Mouse (Mus musculus): Measurements from ENCODE around the gene Dock1. TPM values are rescaled to one million over a fixed set of nuclear protein-coding genes. Genes with fewer than 3 reads are reported as not detected.

The Dock1 gene
- 10 to 100 TPM; 20.3 to 23.0 TPM for total RNA-seq (2021)

DNA sequence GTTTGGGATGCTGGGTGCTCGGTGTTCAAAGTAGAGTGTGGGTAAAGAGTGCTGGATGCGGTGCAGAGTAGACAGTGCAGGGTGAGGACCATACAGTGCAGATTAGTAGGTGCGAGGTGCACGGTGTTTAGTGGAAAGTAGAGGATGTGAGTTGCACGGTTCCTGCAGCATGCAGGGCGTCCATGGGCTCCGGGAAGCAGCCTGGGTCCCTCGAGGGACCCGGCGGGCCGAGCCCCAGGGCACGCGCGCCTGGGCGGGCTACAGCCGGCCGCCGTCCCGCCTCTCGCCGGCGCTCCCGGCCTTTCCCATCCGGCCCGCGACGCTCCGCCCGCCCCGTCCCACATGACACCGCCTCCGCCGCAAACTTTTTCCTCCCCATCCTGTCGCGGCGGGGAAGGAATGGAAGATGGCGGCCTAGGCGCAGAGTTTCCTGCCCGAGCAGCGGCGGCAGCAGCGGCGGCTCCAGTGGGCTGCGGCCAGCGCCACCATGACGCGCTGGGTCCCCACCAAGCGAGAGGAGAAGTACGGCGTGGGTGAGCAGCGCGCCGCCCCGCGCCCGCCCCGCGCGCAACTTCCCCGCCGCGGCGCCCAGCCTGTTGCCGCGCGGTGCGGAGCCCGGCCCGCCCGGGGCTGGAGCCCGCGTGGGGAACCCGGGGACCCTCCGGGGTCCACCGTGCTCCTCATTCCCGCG lies at the start of gene Dock1:
Gene Dock1 (plus strand): TSS at position 343 of the 691 bp plus-strand sequence.
- intact Hi-C loops (cut with DNase I): loop anchor here (5.0 kb wide), 1 partner anchor 87 kb away; no protein-coding TSS in a partner anchor
- DNase-seq (ENCODE audit: low spot score in 2 of 2): peak; percentile 39 to 49

DNA sequence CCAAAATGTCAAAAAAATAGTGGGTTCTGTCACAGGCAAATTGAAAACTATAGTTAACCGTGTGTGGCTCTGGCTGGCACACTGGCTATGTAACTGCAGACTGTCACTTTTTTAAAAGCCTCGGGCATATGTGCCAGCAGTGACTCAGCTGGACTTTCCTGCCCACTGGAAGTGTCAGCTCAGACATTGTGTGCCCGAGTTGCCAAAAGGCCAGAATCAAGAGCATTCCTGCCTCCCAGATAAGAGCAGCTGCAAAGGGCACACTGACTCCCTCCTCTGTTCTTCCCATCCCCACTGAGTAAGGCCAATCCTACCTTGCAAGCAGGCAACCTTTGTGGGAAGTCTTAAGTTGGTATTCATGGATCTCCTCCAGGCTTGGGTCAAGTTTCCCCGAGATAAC lies 42.5 kb upstream of the Dock1 start:
- intact Hi-C loops (cut with DNase I): no loop called here

DNA sequence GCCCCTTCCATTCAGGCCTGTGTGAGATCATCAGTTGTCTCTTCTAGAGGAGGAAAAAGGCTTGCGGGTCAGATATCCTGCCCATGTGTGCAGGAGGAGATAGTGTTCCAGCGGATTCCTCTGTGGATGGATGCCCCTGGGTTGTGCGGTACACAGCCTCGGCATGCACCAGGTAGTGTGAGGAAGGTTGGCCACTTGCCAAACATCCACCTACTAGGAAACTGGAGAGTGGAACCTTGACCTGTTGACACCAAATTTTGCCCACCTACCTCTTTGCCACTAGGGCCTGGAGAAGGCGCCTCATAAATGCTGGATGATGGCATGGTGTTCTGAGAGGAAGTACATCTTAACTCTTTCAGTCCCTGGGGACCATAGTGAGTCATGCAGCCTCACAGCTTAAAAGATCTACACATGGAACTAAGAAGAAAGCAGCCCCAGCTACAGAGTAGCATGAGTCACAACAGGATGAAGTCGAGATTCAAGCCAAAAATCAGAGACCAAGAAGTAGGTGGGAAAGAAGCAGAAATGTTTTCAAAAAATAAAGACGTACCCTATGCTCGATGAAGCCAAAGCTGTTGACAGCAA lies 20.1 kb upstream of the Dock1 start:
- intact Hi-C loops (cut with DNase I): no loop called here
- peak in 1 of 2 experiments; percentile 78 for DNase-seq (ENCODE audit: low spot score in 2 of 2)

More for the DNA sequence above, 42.5 kb upstream of the Dock1 start:
- no peak for DNase-seq (ENCODE audit: low spot score in 2 of 2)

DNA sequence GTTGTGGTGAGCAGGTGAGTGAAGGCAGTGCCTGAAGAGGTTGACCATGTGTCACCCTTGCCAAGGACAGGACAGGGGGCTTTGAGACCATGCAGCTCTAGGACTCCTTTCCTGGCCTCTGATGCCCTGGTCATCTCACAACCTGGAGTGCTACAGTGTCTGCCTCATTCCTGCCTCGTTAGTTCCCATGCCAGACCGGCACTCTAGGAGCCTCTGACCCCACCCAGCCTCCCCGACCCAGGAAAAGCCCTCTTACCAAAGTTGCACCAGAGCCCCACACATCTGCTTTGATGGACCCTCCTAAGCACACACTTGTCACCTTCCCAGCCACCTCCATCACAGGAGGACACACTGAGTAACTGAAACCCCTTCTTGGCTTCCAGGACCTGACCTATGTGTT lies 19.4 kb upstream of the Dock1 start:
- intact Hi-C loops (cut with DNase I): no loop called here
- DNase-seq (ENCODE audit: low spot score in 2 of 2): no peak

DNA sequence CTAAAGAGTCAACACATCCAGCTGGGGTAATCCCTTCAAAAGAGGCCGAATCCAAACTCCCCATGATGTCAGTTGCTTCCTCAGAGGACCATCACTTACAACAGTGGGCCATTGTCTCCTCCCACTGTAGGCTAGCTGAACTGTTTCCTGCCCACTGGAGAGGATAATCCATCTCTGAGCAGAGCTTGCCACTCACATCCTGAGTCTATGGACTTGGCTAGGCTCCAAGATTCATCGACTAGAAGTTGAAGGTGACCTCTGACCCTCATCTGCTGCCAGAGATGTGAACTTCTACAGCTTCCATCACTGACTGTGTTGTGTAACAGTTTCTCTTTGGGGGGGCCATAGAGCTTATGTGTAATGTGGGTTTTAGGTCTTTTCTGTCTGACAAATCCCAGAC lies 7.2 kb upstream of the Dock1 start:
- intact Hi-C loops (cut with DNase I): no loop called here

DNA sequence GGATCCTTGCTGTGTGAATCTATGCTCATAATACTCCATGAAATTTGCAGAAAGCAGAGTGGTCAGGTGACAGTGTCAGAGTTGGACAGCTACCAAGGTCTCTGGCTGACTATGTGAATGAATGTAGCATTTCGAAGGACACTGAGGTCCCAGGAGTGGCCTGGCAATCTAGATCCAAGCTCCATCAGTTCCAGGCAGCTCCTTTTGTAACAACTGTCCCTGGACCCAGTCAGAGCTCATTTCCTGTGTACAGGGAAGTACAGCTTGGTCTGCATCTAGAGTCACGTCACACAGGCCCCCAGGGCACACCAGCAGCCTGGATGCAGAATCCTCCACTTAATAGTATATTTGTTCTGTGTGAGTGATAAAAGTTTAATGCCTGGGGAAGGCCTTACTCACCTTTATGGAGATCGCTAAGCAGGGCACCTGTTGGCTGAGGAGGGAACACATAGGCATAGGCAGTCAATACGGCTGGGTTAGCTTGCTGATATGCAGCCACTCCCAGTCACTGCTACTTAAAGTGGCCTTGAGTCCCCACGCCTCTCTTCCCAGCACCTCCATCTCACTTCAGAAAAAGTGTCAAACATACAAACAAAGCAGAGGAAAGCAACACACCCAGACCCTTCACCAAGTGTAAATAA lies 4.7 kb upstream of the Dock1 start:
- intact Hi-C loops (cut with DNase I): no loop called here
- DNase-seq (ENCODE audit: low spot score in 2 of 2): no peak

More for the DNA sequence above, 7.2 kb upstream of the Dock1 start:
- DNase-seq (ENCODE audit: low spot score in 2 of 2): no peak

DNA sequence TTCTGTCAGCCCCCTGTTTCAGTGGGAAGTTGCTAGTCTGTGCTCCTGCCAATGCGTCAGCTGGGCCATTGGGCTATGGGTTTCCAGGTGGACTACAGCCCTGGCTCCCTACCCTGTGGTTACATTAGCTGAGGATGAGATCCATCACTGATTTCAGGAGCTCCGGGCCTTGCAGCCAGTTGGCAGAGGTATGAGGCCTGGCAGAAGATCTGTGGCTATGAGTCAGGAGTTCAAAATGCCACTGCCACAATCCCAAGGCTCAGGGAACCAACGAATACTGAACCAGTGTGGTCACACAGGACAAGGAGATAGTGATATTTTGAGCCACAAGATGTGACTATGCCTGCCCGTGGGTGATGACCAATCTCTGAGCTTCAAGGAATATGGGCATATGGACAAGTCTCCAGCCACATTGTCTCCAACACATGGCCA lies 3.2 kb upstream of the Dock1 start:
- intact Hi-C loops (cut with DNase I): no loop called here
- DNase-seq (ENCODE audit: low spot score in 2 of 2): no peak

DNA sequence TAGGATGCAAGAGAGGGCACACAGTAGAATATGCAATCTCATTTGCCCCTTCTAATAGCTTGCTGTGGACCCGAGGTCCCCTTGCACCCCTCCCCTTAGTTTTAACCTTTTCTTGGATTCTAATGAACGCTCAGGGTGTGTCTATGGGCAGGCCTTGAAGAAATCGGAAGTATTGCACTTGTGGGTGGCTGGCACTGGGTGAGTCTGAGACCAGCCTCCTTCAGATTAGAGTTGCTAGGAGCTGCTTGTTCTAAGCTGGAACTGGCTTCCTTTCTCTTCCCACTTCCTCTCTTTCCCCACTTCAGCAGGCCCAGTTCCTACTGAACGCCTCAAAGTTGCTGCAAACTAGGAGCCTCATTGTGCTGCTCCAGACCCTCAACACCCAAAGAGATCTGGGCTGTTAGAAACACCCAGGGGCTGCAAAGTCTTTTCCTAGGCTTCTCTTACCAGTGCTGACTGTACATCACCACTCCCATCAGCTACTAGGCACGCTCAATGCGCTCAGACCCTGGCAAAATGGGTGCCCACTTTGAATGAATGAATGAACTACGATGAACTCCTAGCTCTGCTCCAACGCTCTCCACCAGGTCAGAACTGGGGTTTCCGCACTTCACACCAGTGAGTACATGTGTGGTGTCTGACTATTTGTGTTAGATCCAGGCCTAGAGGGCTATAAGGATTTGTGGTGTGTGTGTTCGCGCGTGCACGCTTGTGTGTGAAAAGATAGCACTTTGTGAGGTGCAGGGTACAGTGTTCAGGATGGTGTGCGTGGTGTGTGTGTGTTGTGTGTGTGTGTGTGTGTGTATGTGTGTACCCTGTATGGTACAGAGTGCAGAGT lies 761 bp upstream of the Dock1 start:
- DNase-seq (ENCODE audit: low spot score in 2 of 2): peak in 1 of 2 experiments; percentile 25
- intact Hi-C loops (cut with DNase I): loop anchor here (5.0 kb wide), 1 partner anchor 88 kb away; no protein-coding TSS in a partner anchor

DNA sequence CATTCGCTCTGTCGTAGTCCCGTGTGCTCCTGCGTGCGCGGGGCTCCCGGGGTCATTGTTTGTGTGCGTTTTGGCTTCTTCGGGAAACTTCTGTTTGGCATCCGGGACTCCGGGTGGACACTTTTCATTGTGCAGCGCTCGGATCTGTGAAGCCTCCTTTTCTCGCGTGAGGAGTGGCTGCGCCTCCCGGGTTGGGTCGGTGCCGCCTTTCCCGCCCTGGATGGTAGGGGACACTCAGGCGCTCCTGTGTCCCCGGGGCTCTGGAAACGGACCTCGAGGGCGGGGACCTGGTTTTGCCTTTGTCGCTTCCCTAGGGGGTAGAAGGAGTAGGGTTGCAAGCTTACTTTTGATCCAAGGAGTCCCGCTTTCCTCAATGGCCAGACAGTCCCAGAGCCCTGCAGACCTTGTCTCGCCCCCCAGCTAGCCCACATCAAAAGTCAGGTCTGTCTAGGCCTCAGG lies 578 bp downstream of the Dock1 start:
- DNase-seq (ENCODE audit: low spot score in 2 of 2): no peak
- intact Hi-C loops (cut with DNase I): loop anchor here (5.0 kb wide), 1 partner anchor 86 kb away; no protein-coding TSS in a partner anchor

DNA sequence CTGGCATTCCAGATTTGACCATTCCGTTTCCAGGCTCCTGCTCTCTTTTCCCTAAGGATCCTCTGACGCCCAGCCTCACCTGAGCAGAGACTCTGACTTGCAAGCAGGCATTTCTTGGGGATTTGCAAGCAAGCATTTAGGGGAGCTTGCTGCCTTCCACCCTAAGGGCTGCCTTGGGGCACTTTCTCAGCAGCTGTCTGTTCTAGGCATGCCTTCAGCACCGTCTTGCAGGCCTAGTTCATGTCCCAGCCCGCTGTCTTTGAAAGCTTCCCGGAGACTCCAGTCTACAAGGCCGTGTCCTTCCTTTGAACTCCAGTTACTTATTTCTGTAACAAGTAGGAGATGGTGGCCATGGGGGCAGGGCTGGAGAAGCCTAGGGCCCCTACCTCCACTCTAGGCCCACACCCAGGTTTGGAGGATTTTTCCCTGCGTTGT lies 1.0 kb downstream of the Dock1 start:
- no peak for DNase-seq (ENCODE audit: low spot score in 2 of 2)
- intact Hi-C loops (cut with DNase I): loop anchor here (5.0 kb wide), 1 partner anchor 86 kb away; no protein-coding TSS in a partner anchor

DNA sequence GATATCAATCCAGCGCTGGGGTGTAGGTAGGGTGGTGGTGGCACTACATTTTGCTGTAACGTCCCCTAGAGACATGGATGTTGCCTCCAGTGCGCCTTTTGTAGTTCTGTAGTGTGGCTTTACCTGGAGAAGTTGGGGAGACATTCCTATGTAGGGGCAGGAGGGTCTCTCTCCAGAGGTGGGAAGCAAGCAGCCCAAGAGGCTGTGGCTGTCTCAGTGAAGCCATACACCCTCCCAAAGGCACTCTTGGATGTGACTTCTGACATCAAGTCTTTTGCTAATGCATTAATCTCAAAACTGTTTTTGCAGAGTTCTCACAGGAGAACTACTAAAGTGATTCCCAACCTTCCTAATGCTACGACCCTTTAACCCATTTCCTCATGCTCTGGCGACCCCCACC lies 2.7 kb downstream of the Dock1 start:
- intact Hi-C loops (cut with DNase I): loop anchor here (5.0 kb wide), 1 partner anchor 84 kb away; no protein-coding TSS in a partner anchor
- no peak for DNase-seq (ENCODE audit: low spot score in 2 of 2)

DNA sequence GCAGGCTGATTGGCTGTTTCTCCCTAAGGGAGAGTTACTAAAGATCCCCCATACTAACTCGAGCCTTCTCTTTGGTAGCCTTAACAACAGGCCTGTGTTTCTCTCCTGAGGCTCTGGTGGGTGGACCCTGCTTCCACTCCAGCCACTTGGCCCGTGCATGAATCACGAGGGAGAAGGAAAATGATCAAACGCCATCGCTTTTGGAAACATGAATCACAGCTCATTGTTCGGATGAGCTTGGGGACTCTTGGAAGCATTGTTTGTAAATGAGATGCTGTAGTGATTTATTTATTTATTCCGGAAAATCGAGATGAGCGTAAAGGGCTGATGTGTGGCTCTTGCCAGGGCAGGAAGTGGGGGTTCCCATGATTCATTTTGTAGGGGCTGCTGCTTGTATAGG lies 3.5 kb downstream of the Dock1 start:
- peak in 1 of 2 experiments; percentile 16 for DNase-seq (ENCODE audit: low spot score in 2 of 2)
- intact Hi-C loops (cut with DNase I): loop anchor here (5.0 kb wide), 1 partner anchor 83 kb away; no protein-coding TSS in a partner anchor

DNA sequence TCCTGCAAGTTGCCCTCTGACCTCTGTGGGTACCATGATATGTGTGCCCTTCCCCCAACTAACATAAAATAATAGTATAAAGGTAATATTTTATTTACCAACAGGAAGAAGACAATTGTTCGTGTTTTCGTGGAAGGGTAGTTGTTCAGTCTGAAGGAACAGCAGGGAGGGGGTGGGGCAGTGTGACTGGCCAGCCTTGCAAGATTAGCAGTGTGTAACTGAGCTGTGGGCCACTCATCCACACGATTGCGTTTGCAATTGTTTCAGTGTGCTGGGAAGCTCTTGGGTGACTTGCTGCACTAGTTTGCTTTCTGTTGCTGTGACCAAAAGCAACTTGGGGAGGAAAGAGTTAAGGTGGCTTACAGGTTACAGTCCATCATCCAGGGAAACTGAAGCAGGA lies 7.4 kb downstream of the Dock1 start:
- no peak for DNase-seq (ENCODE audit: low spot score in 2 of 2)
- intact Hi-C loops (cut with DNase I): no loop called here

DNA sequence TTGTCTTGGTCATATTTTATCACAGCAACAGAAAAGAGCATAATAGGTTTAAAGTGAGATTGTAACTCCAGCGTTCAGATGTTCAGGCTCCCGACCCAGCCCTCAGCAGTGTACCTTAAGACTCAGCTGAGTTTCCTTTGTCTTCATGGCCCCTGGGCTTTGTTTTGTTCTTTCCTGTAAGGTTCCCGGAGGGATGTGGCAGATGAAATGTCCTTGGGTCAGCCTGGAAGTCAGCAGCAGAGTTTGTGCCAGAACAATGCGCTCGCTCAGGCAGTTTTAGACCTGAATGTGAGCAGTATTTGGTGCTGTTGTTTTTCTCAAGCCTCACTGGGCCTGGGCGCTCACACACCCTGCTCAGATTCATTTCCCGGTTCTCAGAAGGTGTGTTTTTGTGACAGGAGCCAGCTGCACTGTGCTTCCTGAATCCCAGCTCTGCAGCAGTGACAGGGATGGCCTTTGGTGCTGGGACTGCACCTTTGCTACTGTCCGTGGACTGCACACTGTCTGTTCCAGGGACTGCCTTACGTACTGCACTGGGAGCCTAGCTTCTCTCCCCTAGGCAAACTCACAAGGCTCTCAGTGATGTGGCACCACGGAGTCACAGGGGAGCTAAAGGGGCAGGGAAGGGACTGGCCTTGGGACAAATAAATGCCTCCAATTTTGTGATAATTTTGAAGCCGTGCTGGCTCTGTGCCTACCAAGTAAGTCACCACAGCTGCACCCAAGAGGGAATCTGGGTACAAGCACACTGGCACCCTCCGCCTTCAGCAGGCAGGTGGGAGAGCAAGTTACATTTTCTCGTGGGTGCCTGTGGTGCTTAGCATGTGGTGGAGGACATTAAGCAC lies 9.1 kb downstream of the Dock1 start:
- no peak for DNase-seq (ENCODE audit: low spot score in 2 of 2)
- intact Hi-C loops (cut with DNase I): no loop called here

DNA sequence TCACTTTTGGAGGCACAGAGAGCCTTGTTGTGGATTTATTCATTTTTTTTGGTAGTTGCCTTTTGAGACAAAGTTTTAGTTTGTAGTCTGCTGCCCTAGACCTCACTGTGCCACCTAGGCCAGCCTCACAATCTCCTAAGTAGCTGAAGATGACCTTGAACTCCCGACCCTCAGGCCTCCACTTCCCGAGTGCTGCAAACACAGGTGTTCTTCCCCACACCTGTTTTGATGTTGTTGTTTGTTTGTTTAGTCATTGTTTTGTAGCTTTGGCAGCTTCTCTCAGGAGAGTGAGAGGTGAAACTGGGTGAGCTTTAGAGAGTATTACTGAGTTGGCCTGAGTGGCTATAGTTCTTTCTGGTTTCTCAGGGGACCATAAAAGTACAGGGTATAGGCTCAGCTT lies 9.7 kb downstream of the Dock1 start:
- intact Hi-C loops (cut with DNase I): no loop called here
- no peak for DNase-seq (ENCODE audit: low spot score in 2 of 2)

DNA sequence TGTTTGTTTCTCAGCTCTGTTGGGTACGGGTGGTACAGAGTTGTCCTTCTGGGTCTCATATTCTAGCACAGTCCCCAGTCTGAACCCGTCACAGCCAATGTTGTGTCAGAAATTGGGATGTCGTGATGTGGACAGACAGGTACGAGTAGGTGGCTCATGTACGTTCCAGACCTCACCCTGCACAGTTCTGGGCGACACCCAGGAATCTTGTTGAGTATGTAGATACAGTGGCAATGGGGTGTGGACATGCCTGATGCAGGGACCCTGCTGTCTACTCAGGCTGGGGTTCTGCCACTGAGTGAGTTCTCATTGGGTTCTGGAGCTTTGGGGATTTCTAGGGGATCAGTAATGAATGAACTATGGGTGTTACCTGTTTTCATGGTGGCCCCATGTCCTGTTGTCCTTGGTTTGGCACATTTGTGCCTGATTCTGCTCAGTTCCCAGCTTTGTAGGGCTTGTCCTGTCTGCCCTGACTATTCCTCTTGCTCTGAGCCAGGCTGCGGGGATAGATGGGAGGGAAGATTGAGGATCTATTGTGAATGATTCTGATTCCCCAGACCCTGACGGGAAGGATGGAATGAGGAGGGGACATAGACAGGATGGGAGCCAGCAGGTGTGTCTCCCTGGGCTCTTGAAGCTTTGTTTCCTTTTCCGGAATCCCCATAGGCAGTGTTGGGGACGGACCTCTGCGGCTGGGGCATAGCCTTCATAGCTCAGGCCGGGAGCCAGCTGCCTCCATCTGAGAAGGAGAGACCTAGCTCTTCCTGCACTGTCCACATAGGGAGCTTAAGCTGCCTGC lies 11.5 kb downstream of the Dock1 start:
- intact Hi-C loops (cut with DNase I): no loop called here
- DNase-seq (ENCODE audit: low spot score in 2 of 2): no peak

DNA sequence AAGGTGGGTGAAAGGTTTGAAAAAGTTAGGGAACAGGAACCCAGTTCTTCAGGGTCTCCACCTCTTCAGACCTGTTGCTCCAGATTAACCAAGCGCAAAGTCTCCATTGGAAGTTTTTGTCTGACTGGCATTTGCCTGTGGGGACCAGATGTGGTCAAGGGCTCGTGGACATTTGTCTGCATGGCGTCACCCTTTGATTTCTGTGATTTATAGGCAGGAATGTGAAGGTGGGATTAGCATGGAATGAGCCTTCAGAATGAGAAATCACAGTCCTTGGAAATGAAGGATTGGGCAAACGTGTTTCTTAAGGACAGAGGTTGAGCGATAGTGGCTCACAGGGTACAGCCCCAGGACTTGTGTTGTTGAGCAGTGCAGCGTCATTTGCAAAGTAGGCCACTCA lies 17.9 kb downstream of the Dock1 start:
- no peak for DNase-seq (ENCODE audit: low spot score in 2 of 2)
- intact Hi-C loops (cut with DNase I): no loop called here

DNA sequence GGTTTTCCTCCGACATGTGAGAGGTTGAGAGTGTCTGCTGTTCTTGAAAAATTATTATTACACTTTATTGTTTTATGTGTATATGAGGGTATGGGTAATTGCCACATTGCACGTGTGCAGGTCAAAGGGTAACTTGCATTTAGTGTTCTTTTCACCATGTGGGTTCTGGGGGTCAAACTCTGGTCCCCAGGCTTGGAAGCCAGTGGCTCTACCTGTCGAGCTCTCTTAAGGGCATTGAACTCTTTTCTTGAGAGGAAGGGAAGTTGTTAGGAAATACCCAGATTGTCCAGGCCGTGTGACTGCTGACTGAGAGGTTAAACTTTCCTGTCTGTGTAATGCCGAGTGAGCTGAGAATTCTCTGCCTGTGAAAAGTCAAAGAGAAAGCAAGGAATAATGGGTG lies 19.7 kb downstream of the Dock1 start:
- intact Hi-C loops (cut with DNase I): no loop called here
- no peak for DNase-seq (ENCODE audit: low spot score in 2 of 2)

All from left cerebral cortex, postnatal 25 days (tissue).